Mouse (Mus musculus): ENCODE measurements at regions not wholly inside any gene's neighbourhood (a gene's known extent, or its start where the extent isn't known, plus 50 kb on each side); places are given as distances from the start of the nearest gene placed in this dataset.

DNA sequence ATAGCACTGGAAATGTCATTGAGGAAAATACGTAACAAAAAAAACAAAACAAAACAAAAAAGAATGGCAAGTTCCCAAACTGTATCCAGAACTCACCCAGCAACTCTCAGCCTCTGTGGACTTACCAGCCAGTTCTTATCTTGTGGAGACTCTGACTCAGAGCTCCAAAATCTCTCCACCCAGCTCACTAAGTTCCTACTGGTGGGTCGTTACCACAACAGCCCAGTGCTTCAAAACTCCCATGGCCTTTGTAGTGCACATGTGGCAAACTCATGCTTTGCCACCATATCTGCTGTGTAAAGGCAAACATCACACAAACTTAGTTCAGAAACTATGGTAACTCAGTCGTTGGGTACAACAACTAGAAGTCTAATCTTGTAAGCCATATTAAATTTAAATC, 71.0 kb upstream of the Nrip1 start:
- no peak for DNase-seq (ENCODE audit: low spot score)

DNA sequence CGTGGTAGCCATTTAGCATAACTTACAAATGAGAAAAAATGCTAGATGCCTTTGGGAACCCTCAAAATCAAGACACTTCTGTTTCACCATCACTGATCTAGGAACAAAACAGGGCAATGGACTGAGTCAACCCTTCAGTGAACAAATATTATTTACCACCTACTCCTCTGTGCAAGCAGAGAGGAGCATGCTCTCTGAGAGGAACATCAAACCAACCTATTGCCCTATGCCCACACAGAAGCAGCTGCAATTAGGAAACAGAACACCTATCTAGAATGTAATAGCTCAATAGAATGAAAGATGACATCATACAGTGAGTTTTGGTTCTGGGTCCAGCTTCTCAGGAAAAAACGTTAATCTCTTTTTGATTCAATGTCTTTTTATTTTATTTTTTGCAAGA, 69.0 kb upstream of the Nrip1 start:
- DNase-seq (ENCODE audit: low spot score) = no peak

DNA sequence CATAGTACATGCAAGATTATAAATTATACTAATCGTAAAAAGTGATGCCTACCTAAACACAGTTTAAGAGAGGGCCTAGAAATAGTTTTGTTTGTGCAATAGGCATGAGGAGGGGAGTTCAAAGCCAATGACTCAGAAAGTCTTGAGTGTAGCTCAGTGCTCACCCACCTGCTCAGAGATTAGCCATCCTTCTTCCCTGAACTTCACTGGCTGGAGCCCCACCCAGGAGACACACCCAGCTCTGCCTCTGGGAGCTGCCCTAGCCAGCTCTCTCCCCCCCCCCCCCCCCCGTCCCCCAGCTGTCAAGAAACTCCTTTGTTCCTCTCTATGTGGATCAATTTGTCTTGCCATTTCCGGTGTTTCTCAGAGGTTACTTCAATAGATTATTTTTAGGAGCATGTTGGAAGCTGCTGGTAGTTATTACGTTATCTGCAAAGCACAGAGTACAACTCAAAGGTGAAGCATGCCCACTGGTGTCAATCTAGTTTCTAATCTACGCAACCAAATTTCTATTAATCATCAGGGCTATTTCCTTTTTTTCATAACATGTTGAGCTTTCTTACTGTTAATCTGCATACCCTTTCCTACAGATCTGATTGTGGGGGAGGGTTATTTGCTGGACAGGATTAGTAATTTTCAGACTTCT, 68.3 kb upstream of the Nrip1 start:
- no peak for DNase-seq (ENCODE audit: low spot score)

DNA sequence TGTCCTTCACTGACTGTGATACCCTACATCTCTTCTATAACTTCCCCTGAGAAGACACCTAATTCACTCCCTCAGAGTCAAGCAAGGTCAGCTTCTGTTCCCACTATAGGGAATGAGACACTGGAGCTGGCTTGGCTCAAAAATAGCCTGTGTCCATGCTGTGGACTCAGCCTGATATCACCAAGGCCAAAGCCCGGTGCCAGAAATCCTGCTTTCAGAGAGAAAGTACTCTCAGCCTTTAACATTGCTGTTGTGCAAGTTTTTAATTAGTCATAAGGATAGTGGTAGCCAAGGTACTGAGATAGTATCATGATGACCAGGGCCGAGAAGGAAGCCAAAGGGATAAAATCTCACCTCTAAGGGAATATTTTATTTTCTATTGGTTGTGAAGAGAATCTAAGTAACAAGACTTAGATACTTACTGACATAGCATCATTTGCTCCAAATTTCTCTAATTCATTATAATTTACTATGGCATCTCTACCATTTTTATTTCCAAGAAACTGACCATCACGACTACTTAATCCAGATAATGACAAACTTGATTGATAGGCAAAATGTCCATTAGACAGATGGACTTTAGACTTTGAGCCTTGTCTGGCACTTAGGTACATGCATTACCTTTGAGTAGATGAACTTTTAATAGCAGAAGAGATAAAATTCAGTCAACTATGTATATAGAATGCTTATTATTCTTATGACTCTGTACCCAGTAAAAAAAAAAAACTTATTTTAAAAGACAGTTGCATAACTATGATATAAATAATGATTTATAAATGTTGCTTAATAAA, 64.7 kb upstream of the Nrip1 start:
- peak; percentile 80 for DNase-seq (ENCODE audit: low spot score)

DNA sequence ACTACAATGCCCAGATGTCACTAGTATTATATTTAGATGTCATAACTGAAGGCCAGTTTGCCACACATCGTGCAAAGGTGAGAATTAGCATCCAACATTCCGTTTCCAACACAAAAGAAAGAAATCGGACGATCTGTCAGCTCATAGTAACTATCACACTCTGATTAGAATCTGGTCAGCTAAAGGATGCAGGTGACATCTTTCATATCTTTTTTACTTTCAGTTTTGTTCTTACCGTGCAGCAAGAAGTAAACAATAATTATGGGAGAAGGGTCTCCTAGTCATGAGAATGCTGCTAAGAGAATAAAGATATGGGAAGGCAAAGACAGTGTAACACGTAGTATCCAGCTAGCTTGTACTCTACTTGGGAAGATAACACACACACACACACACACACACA, 62.7 kb upstream of the Nrip1 start:
- no peak for DNase-seq (ENCODE audit: low spot score)

DNA sequence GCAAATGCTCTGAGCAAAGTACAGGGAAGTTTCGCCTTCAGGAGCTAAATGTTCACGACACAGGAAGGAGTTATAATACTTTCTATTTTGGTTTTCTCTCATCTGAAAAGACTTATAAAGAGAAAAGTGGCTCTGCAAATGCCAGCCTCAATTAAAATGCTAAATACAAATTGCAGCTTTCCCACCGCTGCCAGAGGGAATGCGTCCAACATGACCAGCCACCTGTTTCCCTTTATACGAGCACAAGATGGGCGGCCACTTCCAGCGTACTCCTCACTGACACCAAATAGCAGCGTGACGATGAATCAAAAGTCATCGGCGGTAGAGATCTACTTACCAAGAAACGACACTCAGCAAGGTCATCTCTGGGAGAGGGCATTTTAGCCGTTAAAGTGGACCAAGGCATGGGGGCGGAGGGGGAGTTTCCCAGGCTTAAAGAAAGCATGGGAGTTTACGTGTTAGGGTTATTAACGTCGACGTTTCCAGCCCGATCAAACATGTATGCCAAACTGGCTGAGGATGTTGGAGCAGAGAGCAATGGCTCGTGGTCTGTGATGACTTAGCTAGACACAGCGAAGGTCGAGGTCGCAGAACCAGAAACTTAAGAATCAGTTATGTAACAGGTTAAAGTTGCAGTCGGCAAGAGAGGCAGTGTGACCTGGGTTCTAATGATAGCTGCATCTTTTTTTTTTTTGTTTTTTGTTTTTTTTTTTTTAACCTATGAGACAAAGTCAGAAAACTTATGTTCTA, 59.6 kb upstream of the Nrip1 start:
- DNase-seq (ENCODE audit: low spot score) = no peak

DNA sequence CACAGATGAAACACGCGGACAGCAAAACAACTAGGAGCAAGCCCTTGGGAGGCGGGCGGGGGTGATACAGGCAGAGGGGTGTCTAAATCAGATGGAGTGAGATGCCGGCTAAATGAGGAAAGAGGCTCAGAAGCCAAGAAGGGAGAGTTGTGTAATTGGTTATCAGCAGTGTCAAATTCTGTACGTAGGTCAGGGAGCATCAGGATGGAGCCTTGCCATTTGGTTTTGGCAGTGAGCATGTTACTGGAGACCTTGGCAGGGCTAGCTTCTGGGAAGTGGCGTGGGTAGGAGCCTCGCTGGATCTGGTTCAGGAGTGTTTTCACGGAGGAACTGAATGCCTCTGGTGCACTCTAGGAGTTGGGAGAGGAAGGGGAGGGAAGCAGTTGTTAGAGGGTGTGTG, 58.7 kb upstream of the Nrip1 start:
- DNase-seq (ENCODE audit: low spot score) = peak; percentile 85

DNA sequence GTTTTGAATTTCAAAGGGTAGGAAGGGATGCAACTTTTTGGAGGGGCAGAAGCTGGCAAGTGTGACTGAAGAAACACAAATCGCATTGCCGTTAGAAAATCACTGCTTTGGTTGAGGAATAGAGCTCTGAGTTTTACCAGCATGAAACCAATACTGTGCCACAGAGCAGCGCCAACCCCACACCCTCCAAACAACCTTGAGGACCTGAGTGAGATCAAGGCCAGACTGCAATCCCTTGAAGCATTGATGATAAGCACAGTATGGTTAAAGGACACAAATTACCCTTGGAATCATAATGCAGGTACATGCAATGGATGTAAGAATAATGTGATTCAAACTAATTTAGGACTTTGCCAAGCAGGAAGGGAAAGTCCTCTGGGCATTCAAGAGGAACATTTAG, 55.5 kb upstream of the Nrip1 start:
- DNase-seq (ENCODE audit: low spot score) = no peak

DNA sequence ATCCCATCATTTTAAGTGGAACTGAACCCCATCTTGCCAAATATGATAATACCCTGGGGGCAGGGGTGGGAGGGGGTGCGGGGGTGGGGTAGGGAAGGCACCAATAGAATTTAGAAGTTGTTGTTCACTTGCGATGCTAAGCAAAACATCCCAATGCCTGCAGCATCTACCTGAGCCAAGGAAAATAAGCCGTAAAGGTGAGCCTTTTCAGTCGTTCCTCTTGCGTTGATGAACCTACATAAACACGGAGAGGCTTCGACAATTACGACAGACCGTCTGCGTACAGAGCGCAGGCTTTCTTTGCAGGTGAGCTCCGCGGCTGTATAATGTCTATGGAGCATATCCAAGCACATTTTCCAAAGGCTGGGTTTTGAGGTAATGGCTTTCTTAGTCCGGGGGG, 50.3 kb upstream of the Nrip1 start:
- DNase-seq (ENCODE audit: low spot score) = no peak

All from ovary, adult 18-20 months (tissue).